Mouse (Mus musculus): Measurements from ENCODE around the gene Nlk.
A peak's percentile ranks its signal among the peaks of the same experiment; 100 is the strongest.
"Not testable (repeated sequence)": the region's sequence is repeated elsewhere in the genome, so short reads cannot be mapped to it uniquely, and the experiment has no call there.

Gene Nlk

DNA sequence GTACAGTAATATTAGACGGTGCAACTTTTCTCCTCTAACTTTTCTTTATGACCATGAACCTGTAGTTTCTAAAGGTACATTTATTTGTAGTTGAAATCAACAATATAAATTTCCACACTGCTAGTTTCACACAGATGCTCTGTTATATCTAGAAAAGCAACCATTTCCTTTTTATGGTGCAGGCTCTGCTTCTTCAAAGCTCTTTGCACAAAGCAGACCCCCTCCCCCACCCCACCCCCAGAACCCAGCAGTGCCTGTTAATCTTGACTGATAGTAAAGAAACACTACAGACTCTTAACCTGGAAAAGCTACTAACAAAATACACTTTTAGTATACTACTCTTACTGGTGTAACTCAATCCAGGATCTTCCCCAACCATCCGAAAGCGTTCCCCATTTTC lies 6.6 kb downstream of the Nlk start:
- DNase-seq (ENCODE audit: extremely low read depth, low read depth), result no peak

DNA sequence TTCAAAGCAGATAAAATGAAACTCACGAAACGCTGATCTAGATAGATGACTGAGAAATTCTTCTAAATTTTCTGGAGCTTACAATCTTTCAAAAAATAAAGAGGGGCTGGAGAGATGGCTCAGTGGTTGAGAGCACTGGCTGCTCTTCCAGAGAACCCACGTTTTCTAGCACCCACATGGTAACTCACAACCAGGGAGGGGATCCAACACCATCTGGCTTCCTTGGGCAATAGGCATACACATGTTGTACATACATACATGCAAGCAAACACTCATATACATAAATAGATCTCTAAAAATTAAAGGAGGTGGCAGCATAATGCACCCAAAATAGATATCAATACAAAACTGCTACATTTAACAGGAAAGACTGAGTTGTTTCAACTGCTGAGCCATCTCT lies 16.1 kb downstream of the Nlk start:
- no peak for DNase-seq (ENCODE audit: extremely low read depth, low read depth)

DNA sequence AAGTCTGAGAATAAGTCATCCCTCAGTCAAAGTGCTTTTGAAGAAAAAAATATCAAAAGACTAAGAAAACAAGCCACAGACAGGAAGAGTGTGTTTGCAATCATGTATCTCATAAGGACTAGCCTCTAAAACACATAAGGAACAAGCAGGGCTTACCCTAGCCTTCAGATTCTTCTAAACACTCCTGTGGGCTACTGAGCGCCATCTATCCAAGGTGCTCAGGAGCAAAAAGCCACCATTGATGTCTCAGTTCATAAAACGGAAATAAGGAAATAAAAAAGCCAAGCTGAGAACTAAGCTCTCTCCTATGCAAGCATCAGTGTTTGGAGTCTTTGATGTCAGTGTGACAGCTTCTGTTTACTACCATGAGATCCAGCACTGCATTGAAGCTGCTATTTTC lies 18.4 kb downstream of the Nlk start:
- DNase-seq (ENCODE audit: extremely low read depth, low read depth), result no peak

DNA sequence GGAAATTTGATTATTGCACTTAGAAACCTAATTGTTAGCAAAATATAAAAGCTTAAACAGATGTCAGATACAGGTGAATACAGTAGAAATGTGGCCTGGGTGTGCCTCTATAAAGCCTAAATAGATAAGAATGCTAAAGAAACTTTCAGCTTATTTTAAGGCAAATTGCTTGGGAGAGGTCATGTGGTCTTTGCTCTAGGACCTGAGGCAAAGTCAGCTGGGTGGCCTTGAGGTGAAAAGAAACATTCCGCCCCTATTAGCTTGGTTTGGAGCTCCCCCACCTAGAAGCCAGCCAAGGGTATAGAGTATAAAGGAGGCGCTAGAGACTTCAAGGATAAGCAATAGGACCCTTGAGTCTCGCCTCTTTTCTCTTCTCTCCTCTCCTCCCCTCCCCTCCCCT lies 28.5 kb downstream of the Nlk start:
- no peak for DNase-seq (ENCODE audit: extremely low read depth, low read depth)

DNA sequence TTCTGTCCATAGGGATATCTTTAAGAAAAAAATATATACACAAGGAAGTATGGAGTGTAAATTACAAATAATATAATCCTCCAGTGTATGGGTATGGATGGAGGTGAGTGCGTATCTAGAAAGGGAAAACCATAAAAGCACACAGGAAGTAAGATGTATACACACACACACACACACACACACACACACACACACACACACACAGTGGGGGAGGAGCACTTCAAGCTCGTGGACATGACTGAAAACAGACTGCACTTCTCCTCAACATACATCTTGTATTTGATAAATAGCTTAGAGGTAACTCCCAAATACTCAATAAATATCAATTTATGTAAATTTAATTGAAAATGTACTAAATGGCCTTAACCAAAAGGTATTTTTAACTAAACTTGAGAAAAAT lies 32.3 kb downstream of the Nlk start:
- DNase-seq (ENCODE audit: extremely low read depth, low read depth), result no peak

DNA sequence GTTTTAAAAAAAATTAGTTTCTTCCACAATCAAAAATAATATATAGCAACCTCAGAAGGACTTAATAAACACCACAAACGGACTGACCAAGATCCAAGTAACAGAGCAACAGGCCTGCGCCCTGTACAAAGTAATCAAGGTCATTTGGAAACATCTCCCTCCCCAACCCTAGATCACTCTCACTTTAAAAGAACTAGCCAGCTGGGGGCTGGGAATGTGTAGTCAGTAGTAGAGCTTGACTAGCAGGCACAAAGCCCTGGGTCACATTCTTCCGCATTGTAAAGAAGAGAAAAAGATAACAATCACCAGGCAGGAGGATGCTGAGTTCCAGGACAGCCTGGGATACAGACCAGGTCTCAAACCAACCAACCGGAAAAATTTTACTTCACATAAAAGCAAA lies 33.3 kb downstream of the Nlk start:
- DNase-seq (ENCODE audit: extremely low read depth, low read depth), result no peak

DNA sequence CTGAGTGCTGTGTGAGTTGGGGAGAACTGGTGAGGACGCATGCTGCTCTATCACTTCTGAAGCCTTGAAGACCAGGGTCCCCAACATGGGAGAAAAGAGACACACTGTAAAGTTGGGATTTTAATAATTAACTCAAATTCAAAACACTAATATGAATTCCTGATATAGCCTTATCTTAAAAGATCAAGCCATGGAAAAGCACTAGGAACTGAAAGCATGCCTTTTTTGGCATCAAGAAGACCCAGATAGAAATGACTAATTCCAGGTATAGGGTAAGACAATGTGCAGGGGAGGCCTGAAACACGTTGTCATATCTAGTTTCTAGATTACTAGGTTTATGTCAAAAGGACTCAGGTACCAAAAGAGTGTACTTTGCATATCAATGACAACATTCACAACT lies 48.0 kb downstream of the Nlk start:
- no peak for DNase-seq (ENCODE audit: extremely low read depth, low read depth)

DNA sequence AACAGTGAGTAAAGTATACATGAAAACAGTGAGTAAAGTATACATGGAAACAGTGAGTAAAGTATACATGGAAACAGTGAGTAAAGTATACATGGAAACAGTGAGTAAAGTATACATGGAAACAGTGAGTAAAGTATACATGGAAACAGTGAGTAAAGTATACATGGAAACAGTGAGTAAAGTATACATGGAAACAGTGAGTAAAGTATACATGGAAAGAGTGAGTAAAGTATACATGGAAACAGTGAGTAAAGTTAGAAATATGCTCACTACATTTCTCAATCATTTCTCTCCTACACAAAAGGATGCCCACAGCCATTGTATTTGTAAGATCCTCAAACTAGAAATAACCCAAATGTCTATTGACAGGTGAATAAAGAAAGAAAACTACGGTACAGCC lies 48.8 kb downstream of the Nlk start:
- not testable (repeated sequence) for DNase-seq (ENCODE audit: extremely low read depth, low read depth)

DNA sequence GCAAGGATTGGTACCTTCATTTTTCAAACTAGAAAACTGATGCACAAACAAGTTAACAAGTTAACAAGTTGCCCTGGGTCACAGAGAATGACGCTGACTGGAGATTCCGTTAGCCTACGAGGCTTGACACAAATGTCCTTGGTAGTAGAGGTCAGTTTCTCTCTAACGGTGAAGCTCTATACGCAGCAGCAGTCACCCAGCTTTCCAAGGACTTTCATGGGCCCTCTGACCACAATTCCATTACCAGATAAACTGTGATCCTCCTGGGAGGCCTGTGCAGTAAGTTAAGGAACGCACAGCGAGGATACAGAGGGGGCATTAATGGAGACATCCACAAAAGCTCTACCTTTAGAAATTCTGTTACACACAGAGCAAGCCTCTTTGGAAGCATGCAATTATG lies 53.4 kb downstream of the Nlk start:
- DNase-seq (ENCODE audit: extremely low read depth, low read depth), result no peak

DNA sequence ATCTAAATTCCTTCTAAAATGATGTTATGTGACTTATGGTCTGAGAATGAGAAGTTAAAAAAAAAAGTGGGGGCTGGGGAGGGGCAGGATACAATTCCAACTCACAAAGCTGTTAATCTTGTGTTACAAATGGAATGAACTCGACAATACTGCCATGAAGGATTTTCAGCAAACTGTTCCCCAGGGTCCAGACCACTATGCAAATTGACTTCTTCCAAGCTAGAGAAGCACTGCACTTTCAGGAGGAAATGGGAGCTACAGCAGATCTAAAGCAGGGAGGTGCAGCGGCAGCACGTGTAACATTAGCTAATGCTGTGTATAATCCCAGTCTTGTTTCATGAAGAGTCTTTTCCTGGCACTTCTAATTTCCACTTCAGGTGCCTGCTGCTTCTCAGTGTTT lies 55.0 kb downstream of the Nlk start:
- no peak for DNase-seq (ENCODE audit: extremely low read depth, low read depth)

DNA sequence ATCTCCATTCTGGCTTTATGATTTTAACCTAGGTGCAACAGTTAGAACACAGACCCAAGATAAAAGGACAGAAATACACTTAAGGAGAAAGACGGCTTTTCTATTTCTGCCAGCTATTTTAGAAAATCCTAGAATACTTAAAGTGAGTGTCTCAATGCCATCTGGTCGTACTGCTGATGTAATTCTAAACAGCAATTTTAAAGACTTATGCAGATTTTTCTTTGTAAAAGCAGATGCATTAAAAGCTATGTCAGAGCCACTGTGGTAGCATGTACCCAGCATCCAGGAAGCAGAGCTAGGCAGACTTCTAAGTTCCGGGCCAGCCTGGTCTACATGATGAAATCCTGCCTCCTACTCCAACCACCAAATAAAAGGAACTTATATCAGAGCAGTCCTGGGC lies 56.1 kb downstream of the Nlk start:
- DNase-seq (ENCODE audit: extremely low read depth, low read depth), result no peak

DNA sequence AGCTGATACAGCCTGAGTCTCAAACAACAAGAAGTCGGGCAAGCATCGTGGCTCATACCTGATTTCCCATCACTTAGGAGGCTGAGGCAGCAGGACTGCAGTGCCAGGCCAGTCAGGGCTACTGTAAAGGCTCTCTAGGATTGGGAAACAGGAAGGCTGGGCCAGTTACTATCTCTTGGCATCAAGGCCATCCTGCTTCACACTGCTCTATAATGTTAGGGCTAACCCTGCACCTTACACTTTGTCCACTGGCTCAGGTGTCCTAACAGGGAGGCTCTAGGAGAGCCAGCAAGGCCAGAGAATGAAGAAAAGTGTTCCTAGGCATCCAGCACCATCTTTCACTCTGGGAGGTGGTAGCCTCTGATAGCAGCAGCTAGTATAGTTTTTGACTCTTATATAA lies 64.4 kb downstream of the Nlk start:
- DNase-seq (ENCODE audit: extremely low read depth, low read depth), result no peak

DNA sequence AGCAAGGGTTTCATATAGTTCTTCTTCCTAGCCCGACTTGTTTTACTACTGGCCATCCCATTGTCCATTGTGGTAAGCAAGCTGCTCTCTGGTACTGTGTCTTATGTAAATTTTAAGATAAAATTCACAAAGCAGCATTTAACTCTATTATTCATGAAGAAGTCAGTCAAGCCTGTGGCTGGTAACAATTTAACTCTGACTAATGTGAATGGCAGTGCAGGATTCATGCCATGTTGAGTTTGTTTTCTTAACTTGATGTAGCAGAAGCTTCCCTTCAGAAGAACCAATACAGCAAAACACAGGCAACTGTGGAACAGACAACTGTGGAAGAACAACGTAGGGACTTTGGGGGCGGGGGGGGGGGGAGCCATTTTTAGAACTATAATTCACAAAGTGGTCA lies 68.3 kb downstream of the Nlk start:
- no peak for DNase-seq (ENCODE audit: extremely low read depth, low read depth)

DNA sequence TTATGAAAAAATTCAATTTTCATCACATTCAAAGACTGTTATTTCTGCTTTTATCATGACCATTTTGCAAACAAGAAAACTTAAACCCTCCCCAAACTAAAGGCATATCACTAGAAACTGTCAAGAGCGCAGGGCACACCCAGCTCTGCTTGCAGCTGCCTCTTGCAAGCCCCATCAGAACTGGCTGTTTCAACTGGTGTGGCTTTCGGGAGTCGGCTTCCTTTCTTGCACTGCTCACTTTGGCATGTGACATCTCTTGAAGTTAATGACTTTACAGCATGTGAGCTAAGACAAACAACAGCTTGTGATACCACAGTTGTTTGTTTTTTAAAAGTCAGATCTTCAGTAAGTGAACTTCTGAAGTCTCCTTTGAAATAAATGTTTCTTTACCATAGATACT lies 72.8 kb downstream of the Nlk start:
- DNase-seq (ENCODE audit: extremely low read depth, low read depth), result peak; percentile 13

DNA sequence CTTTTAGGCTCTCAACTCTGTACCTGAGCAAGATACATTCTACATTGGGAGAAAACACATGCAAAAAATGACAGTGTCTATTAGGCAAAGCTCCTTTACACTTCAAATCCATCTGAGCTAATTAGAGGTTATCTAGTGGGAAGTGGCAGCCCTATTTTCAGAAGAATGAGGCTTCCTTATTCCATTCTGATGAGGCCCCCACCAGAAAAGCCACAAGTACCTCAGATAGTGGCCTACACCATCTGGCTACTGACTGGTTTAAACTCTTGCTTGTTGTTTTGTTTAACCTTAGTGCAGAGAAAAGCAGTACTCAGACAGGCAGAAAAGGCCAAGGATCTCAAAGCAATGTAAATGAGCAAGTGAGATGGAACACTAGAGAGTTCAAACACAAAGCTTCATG lies 75.2 kb downstream of the Nlk start:
- DNase-seq (ENCODE audit: extremely low read depth, low read depth), result peak; percentile 75

DNA sequence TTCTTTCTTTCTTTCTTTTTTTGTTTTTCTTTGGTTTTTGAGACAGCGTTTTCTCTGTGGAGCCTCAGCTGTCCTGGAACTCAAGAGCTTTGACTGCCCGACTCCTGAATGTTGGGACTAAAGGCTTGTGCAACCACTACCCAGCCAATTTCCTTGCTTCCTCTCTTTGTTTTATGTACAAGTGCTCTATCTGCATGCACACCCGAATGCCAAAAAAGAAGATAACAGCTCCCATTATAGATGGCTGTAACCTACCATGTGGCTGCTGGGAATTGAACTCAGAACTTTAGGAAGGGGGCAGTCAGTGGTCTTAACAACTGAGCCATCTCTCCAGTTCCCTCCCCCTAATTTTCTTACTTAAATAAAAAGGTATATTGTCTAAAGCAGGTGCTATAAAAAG lies 77.0 kb downstream of the Nlk start:
- DNase-seq (ENCODE audit: extremely low read depth, low read depth), result no peak

DNA sequence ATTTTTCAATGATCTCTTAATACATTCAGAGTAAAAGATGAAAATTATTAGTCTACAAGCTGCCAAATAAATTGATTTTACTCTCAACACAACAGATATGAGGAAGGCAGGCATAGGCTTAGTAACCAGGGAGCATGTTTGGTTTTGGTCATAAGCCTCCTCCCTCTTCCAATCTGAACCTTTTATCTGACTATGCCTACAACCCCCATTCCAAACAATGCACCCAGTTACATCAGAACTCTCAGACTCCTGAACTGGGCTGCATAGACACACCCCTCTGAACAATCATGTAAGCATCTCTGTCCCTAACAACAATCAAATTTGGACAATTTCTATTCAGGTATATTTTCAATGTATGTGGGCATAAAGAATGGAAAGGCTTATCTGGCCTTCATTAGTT lies 85.9 kb downstream of the Nlk start:
- no peak for DNase-seq (ENCODE audit: extremely low read depth, low read depth)

DNA sequence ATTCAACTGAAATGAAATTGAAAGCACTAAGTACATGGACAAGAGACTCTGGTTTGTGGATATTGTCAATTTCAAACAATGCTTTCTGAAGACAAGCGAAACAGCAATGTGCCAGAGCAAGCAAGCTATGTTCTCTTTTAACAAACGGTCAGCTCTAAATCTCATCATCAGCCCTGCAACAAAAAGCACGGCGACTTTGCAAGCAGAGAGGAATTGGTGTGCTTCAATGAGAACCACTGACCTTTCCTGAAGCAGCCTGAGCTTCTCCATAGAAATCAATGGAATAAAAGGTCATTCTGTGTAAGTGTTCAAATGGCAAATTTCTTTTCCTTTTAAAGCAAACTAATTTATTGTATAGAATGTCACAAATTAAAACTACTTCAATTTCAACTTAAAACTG lies 87.5 kb downstream of the Nlk start:
- DNase-seq (ENCODE audit: extremely low read depth, low read depth), result no peak

DNA sequence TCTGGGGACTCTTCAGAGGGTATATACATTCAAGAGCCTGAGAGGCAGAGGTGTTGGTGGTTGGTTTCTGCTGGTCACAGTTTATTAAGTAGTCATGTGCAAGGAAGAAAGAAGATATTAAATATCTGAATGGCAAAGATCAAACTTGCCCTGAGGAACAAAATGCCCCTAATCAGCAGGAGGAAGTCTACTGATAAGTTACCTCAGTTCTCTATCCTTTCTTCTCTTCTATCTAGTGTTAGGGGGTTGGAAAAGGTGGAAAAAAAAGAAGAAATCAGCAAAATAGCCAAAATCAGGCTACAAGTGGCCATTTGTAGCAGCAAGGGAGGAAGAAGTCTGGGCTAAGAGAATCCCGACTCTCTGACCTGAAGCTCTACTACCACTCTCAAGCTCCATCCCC lies 92.3 kb downstream of the Nlk start:
- no peak for DNase-seq (ENCODE audit: extremely low read depth, low read depth)

DNA sequence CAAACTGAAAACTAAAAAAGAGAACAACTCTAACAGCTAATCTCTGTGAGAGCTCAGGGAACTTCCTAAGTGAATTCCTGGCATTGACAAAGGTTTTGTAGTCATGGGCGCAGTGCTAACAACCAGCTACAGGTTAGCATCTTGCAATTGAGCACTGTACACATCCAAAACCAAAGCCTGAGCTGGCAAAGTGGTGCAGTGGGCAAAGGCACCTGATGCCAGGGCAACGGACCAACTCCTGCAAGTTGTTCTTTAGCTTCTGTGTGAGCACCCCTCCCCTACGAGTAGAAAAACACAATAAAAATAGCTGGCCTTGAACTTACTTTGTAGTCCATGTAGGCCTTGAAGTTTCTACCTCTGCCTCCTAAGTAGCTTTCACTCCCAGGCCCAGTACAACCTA lies 94.4 kb downstream of the Nlk start:
- no peak for DNase-seq (ENCODE audit: extremely low read depth, low read depth)

DNA sequence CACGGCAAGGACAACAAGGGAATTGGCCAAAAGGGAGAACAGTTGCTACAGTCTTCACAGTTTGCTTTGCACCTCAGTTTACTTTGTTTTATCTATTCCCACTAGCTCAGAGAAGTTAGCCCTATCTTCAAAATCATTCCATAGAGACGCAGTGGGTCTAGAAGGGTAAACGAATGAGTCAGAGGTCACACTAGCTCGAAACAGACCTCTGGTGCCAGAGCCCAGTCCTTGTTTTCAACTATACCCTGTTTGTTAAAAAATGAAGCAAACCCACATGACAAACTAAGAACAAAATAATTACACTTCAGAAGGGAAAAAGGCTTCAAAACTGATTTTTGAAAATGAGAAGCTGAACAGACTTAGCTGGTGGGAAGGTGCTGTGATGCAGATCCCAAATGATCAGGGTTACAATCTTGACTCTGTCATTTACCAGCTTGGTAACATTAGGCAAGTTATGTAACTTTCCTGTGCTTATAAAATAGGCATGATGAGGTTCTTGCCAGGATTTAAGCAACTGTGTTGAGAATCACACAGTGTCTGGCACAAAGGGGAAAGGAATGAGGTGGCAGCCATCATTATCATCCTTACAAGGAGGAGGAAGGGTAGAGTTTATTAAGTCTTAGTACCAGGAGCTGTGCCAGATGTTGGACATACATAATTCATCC lies 96.1 kb downstream of the Nlk start:
- DNase-seq (ENCODE audit: extremely low read depth, low read depth), result no peak

DNA sequence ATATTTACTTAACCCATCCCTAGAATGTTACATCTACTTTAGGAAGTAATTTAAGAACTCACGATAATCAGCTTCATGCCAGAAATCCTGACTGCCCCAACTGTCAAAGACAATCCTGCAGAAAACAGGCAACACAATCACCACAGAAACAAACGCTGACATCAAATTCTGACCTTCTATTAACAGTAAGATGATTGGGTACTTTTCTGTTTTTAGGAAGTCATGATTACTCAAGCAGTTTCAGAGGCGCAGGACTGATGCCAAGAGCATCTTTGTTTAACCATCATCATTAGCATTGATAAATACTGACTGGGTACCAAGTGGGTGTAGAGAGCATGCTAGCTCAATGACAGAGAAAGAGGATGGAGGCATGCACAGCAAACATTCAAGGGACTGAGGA lies 96.7 kb downstream of the Nlk start:
- no peak for DNase-seq (ENCODE audit: extremely low read depth, low read depth)

DNA sequence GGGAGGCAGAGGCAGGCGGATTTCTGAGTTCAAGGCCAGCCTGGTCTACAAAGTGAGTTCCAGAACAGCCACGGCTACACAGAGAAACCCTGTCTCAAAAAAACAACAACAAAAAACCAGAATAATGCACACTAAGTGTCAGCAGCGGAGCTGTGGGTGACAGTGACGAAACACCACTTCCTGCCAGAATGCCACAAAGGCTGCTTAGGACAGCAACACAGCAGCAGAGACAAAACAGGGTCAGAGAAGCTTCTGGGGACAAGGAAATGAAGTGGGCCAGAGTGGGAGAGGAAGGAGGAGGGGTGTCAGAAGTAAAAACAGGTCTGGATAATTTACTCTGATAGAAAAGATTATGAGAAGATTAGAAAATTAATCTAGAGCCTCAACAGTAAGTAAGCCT lies 97.1 kb downstream of the Nlk start:
- no peak for DNase-seq (ENCODE audit: extremely low read depth, low read depth)

DNA sequence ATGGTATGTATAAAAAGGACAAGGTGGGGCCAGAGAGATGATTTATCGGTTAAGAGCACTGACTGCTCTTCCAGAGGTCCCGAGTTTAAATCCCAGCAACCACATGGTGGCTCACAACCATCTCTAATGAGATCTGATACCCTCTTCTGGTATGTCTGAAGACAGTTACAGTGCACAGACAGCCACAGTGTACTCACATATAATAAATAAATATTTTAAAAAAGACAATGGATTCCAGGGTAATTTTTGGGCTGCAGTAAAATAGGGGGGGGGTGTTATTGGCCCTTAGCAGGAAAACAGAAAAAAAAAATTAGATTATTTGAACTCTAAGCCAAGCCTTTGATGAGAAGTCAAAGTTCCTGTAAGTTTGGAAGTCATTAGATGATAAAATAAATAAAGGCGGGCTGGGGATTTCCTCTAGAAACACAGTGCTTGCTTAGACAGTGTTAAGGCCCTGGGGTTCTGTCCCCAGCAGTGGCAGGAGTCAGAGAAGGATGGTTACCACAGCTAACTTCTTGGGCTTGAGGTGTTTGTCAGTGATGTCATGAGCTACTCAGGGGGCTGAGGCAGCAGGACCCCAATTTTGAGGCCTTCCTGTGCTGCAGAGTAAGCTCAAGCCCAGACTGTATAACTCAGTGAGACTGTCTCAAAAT lies 98.3 kb downstream of the Nlk start:
- DNase-seq (ENCODE audit: extremely low read depth, low read depth), result no peak

All from MEL-GATA-1-ER (cell line).